Mouse (Mus musculus): ENCODE results near the gene Myocos. TPM values are rescaled to one million over a fixed set of nuclear protein-coding genes. Genes with fewer than 3 reads are reported as not detected.

Myocos gene
- total RNA-seq, 2 experiments from 2014 or later, result not detected

- DNase-seq, result no peak
Measured at GRCm38 (mm10) chr1:162615511-162615910, 42.5 kb downstream of the Myocos start.

DNA sequence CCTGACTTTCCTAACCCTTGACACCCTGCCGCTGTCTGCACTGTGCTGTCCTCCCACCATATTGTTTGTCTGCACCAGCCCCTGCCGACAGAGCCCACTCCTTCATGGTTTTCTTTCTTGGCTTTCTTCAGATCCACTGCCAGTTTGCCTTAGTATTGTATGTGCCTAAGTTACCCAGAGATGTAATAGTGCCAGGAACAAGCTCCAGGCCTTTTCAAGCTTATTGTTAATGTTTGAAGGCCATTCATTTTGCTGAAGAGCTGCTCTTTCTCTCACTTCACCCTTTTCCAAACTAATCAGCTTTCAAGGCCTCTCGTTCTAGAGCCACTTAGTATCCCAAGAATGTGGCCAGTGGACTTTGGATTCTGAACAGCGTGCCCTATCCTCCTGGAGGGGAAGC lies 46.8 kb downstream of the Myocos start:
- DNase-seq, result no peak

DNA sequence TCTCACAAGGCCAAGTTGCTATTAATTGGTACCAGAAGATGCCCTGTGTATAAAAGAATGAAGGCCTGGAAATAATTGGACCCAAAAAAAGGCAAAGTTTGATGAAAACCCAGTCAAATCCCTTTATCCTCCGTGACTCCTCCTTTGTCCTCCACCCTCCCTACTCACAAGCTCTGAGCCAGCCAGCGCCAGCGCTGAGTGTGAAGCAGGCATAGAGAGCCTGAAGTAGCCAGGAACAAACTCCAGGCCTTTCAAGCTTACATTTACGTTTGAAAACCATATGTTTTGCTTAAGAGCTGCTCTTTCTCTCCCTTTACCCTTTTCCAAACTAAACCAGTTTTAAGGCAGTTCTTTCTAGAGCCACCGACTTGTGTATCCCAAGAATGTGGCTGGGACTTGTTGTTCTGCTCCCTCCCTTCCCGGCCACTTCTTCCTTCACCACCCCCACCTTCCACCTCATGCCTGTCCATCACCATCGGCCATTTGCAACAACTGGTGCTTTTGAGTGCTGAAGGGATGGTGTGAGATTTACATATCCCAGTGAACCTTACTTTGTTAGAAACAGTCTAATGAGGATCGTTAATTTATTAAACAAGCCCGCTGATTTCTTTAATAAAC lies 48.3 kb downstream of the Myocos start:
- DNase-seq, result peak; percentile 10 to 18

DNA sequence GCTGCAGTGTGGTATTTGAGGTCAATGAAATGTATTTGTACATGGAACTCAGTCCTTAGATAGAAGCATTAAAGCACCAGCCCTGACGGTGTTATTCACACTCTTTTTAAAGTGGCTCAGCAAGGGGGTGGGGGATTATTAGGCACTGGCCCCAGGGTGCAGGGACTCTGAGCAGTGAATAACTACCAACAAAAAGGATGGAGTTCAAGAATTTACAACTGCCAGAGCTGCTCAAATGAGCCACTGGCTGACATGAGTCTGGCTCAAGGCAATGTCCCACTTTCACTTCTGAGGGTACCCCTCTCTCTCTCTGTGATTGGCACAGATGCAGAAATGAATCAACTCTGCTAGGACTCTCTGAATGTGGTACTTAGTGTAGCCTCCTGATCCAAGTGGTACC lies 49.9 kb downstream of the Myocos start:
- DNase-seq, result no peak

DNA sequence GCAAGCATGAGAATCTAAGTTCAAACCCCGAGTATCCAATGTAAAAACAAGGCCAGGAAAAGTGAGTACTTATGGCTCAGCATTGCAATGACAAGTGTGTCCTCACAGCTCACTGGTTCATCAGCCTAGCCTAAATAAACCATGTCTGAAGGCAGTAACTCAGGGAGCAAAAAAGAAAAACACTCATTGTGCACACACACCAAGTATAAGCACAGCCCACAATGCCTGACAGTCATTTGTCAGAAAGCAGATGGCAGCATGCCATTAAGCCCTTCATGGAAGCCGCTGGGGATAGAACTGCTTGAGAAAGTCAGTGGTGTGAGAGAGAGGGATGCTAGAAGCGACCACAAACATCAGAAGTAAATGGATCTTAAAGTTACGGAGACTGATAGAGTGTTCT lies 56.7 kb downstream of the Myocos start:
- no peak for DNase-seq

GRCm38 (mm10) chr1:162599617-162600016 lies 58.4 kb downstream of the Myocos start:
- DNase-seq, result no peak

GRCm38 (mm10) chr1:162597379-162598102 lies 60.5 kb downstream of the Myocos start:
- no peak for DNase-seq

Small RNA genes lying within 50 kb of the gene (microRNA-seq; reads per million reads assigned to microRNA genes)
- not detected for gene Gm27616

Other genes starting within 250 kb of the Myocos start
- 10 to 100 TPM in 1 of 2 experiments, 1 to 10 TPM in 1; 7.9 to 17.7 TPM for gene Dnm3, start 180.2 kb downstream of the Myocos start, total RNA-seq (2021)
- 10 to 100 TPM; 15.5 to 18.4 TPM for gene Mettl13, start 109.7 kb downstream of the Myocos start, total RNA-seq (2021)
- gene Vamp4, start 87.7 kb downstream of the Myocos start, total RNA-seq (2021), result 10 to 100 TPM; 41.4 to 41.6 TPM
- gene Myoc, start 19.1 kb downstream of the Myocos start, total RNA-seq (2021), result 1 to 10 TPM; 2.5 to 3.3 TPM
- gene Prrc2c, start 82.3 kb upstream of the Myocos start, total RNA-seq (2021), result 100 to 1,000 TPM; 148 to 161 TPM
- 1 to 10 TPM in 1 of 2 experiments, under 1 TPM in 1; 0.93 to 1.1 TPM for gene Fmo4, start 155.8 kb upstream of the Myocos start, total RNA-seq (2021)
- gene Fmo1, start 208.4 kb upstream of the Myocos start, total RNA-seq (2021), result 100 to 1,000 TPM; 158 to 352 TPM
- gene Fmo2, start 240.5 kb upstream of the Myocos start, total RNA-seq (2021), result 10 to 100 TPM; 40.5 to 47.1 TPM